Mouse (Mus musculus) limb, embryonic 15.5 days (tissue): Measurements from ENCODE around the gene Syt10. TPM values are rescaled to one million over a fixed set of nuclear protein-coding genes. Genes with fewer than 3 reads are reported as not detected.
"Not testable (repeated sequence)": the region's sequence is repeated elsewhere in the genome, so short reads cannot be mapped to it uniquely, and the experiment has no call there.

Experiments
- ATAC-seq: fragments of 200-750 bp; cut with Nextera tagmentation; 2 replicates; pipeline ENCODE4 v1.8.0; 2017; ENCODE audit warnings: low read depth, moderate TSS enrichment; ENCODE audit not compliant: insufficient number of reproducible peaks, low FRiP score, low TSS enrichment
- H3K27ac ChIP-seq: fragments of 300-500 bp; sonication (generic); 2 replicates; pipeline ENCODE4 v1.5.1; 2015; ENCODE audit warnings: moderate library complexity, mild to moderate bottlenecking, inconsistent platforms
- H3K27me3 ChIP-seq: fragments of 300-500 bp; sonication (generic); 2 replicates; pipeline ENCODE4 v1.6.1; 2015; ENCODE audit warnings: inconsistent platforms
- H3K36me3 ChIP-seq: fragments of 300-500 bp; sonication (generic); 2 replicates; pipeline ENCODE4 v1.6.1; 2015; ENCODE audit warnings: inconsistent platforms
- H3K4me1 ChIP-seq: fragments of 300-500 bp; sonication (generic); 2 replicates; pipeline ENCODE4 v1.6.1; 2015; ENCODE audit warnings: inconsistent platforms
- H3K4me2 ChIP-seq: fragments of 300-500 bp; sonication (generic); 2 replicates; pipeline ENCODE4 v1.6.1; 2015; ENCODE audit warnings: mild to moderate bottlenecking, inconsistent platforms
- H3K4me3 ChIP-seq: fragments of 300-500 bp; sonication (generic); 2 replicates; pipeline ENCODE4 v1.5.1; 2015; ENCODE audit warnings: mild to moderate bottlenecking, inconsistent platforms
- H3K9ac ChIP-seq: fragments of 300-500 bp; sonication (generic); 2 replicates; pipeline ENCODE4 v1.6.1; 2015; ENCODE audit warnings: inconsistent platforms
- H3K9me3 ChIP-seq: fragments of 300-500 bp; sonication (generic); 2 replicates; pipeline ENCODE4 v1.6.1; 2016; ENCODE audit warnings: inconsistent platforms
- WGBS: fragments of 180-500 bp; shearing (Covaris S2); methylation state at CpG from one replicate; pipeline ENCODE4 v1.1.7; 2015; 5-methylcytosine and 5-hydroxymethylcytosine counted together
- microRNA-seq: library from miRNA; unstranded; fragments of <30 nt; microRNA quantifications from one replicate; pipeline ENCODE4, GENCODE M21; 2016
- polyA plus RNA-seq: library from polyadenylated mRNA; unstranded; fragments of >200 nt; fragmentation: Nextera tagmentation; extraction: Ambion mirVana; gene quantifications from 2 replicates; pipeline ENCODE4 v1.2.1, GENCODE M21; 2015

The Syt10 gene
- polyA plus RNA-seq = 0.12 and 0.26 TPM in 2 replicates

DNA sequence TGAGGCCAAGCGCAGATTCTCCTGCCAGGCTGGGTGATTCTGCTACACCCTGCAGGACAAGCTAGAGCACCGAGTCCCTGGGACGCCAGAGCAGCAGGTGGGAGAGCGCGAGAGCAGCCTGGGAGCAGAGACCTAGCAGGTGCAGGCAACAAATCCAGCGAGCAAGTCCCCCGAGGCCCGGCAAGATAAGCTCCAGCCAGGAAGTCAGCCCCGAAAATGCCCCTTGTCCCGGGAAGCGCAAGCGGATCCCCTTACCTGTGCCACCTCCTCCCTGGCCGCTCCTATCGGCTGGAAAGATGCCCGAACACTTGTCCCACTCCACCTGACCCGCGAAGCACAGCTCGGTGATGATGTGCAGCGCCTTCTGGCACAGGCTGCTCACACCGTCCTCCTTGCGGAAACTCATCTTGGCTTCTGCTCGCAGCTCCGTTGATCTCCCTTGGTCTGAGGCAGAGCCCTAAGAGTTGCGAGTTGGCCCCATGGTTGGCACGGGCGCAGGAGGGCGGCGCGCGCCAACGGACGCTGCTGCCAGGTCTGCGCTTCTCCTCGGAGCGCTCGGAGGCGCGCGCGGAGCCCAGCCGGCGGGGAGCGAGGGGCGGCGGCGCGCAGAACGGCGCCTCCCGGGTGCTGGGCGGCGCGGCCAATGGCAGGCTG lies at the start of gene Syt10:
TSS of gene Syt10 (minus strand) at position 497 of the 654 bp plus-strand sequence.
- WGBS = 2% methylated on average over 53 of the region's 53 CpGs
- no peak for ATAC-seq

GRCm38 (mm10) chr15:89883799-89884198 lies 42.1 kb upstream of the Syt10 start:
- no peak overlapping the region for H3K4me2 ChIP-seq
- no peak overlapping the region for H3K27ac ChIP-seq
- no peaks in the 10 kb centered on the region for H3K9me3 ChIP-seq
- WGBS = 93% methylated on average over 2 of the region's 2 CpGs
- no peak overlapping the region for H3K4me3 ChIP-seq
- no peaks in the 10 kb centered on the region for H3K4me1 ChIP-seq
- no peak overlapping the region for H3K9ac ChIP-seq
- no peaks in the 10 kb centered on the region for H3K36me3 ChIP-seq
- ATAC-seq = no peak
- H3K27me3 ChIP-seq = no peaks in the 10 kb centered on the region

More for the DNA sequence above, at the start of gene Syt10:
- H3K27ac ChIP-seq = no peak within 1 kb of the TSS
- H3K9ac ChIP-seq = no peak within 1 kb of the TSS
- peaks cover 38% of the 10 kb centered on the region for H3K27me3 ChIP-seq
- H3K4me2 ChIP-seq = peak within 1 kb of the TSS; percentile 80
- no peaks in the 10 kb centered on the region for H3K36me3 ChIP-seq
- no peaks in the 10 kb centered on the region for H3K9me3 ChIP-seq
- H3K4me3 ChIP-seq = peak within 1 kb of the TSS; percentile 42
- peaks cover 8% of the 10 kb centered on the region; the same call in 1 of the 2 replicates for H3K4me1 ChIP-seq

GRCm38 (mm10) chr15:89878981-89879380 lies 37.3 kb upstream of the Syt10 start:
- Histone ChIP-seq H3K27ac (no peak overlapping the region), H3K9me3 (no peaks in the 10 kb centered on the region), H3K9ac (no peak overlapping the region), H3K36me3 (no peaks in the 10 kb centered on the region), H3K4me1 (no peaks in the 10 kb centered on the region), H3K27me3 (no peaks in the 10 kb centered on the region), H3K4me2 (no peak overlapping the region), H3K4me3 (no peak overlapping the region)
- ATAC-seq = no peak
- WGBS = 91% methylated on average over 2 of the region's 2 CpGs

- H3K4me2 ChIP-seq = no peak overlapping the region
- 65% methylated on average over 10 of the region's 10 CpGs for WGBS
- H3K27ac ChIP-seq = no peak overlapping the region
- H3K36me3 ChIP-seq = no peaks in the 10 kb centered on the region
- no peaks in the 10 kb centered on the region for H3K27me3 ChIP-seq
- no peaks in the 10 kb centered on the region for H3K9me3 ChIP-seq
- H3K9ac ChIP-seq = no peak overlapping the region
- no peak overlapping the region for H3K4me3 ChIP-seq
- H3K4me1 ChIP-seq = no peaks in the 10 kb centered on the region
- no peak for ATAC-seq
Observed at GRCm38 (mm10) chr15:89816098-89816497, 25.6 kb downstream of the Syt10 start.

- Histone ChIP-seq H3K4me2 (no peak overlapping the region), H3K27ac (no peak overlapping the region), H3K9ac (no peak overlapping the region), H3K4me3 (no peak overlapping the region), H3K4me1 (no peaks in the 10 kb centered on the region), H3K27me3 (no peaks in the 10 kb centered on the region), H3K36me3 (no peaks in the 10 kb centered on the region), H3K9me3 (no peaks in the 10 kb centered on the region)
- ATAC-seq = no peak
- WGBS = 83% methylated on average over 3 of the region's 3 CpGs
Observed at GRCm38 (mm10) chr15:89804478-89804877, 37.2 kb downstream of the Syt10 start.

DNA sequence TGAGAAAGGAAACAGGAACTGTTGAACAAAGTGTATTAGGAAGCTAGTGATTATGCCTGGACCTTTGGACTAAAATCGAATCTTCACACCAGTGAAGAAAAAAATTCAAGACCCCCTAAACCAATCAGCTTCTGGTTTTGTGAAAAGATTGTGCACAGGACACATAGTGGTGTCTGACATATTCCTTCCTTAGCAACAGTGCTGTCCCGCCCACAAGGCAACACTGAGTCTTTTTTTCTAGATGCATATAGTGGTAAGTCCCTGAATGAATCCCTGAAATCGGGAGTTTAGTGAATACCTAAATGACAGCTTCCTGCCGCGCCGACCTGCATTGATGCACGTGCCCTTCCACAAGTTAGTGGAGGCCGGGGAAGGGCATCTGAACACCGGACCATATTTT lies 61.7 kb downstream of the Syt10 start:
- 74% methylated on average over 9 of the region's 9 CpGs for WGBS

DNA sequence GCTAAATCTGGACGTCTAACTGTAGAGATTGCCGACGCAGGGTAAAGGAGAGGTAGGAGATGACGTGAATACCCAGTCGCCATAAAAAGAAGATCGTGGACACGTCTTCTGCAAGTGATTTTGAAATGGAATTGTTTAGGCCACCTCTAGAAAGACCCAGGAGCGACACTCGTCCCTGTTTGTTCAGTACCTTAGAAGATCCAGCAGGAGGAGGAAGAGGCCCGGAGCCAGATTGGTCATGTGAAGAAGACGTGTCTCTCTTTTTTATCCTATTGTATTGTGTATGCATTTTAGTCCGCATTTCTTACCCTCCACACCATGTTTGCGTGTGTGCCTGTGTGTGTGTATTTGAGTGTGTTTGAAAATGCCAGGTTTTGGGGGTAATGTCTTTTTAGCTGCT lies 75.6 kb downstream of the Syt10 start:
- not testable (repeated sequence) for H3K27me3 ChIP-seq, H3K4me1 ChIP-seq, H3K27ac ChIP-seq, H3K4me3 ChIP-seq, H3K36me3 ChIP-seq, ATAC-seq, H3K9ac ChIP-seq, H3K4me2 ChIP-seq, H3K9me3 ChIP-seq
- WGBS = 87% methylated on average over 13 of the region's 13 CpGs

More for the DNA sequence above, 61.7 kb downstream of the Syt10 start:
- no peaks in the 10 kb centered on the region for H3K4me1 ChIP-seq
- H3K27me3 ChIP-seq = no peaks in the 10 kb centered on the region
- H3K27ac ChIP-seq = no peak overlapping the region
- H3K9me3 ChIP-seq = no peaks in the 10 kb centered on the region
- H3K9ac ChIP-seq = no peak overlapping the region
- no peak overlapping the region for H3K4me2 ChIP-seq
- ATAC-seq = no peak
- H3K36me3 ChIP-seq = no peaks in the 10 kb centered on the region
- no peak overlapping the region for H3K4me3 ChIP-seq

DNA sequence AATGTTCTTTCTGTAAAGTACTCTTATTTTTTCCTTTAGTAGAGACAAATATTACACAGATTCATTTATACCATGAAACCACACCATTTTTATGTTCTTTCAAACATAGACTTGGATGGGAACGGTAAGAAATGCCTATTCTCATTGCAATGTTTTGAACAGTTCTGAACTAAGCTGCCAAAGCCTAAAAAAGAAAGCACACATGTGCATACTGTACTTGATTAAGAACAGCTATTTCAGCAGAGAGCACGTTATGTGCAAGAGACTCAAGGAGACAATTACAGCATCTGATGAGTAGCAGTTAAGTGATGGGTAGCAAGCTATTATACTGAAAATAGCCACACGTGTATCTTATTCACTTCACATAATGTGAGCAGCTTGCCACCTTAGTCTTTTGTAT lies 108.0 kb downstream of the Syt10 start:
- no peaks in the 10 kb centered on the region for H3K36me3 ChIP-seq
- no peak overlapping the region for H3K27ac ChIP-seq
- ATAC-seq = no peak
- H3K4me3 ChIP-seq = no peak overlapping the region
- no peaks in the 10 kb centered on the region for H3K4me1 ChIP-seq
- H3K4me2 ChIP-seq = no peak overlapping the region
- WGBS = 65% methylated on average over 3 of the region's 3 CpGs
- no peaks in the 10 kb centered on the region for H3K27me3 ChIP-seq
- no peaks in the 10 kb centered on the region for H3K9me3 ChIP-seq
- no peak overlapping the region for H3K9ac ChIP-seq

Small RNAs within 50 kb of the gene (microRNA-seq; reads per million reads assigned to microRNA genes)
- not detected for gene Gm24643

Other genes starting within 250 kb of the Syt10 start
- gene Rabl2, start 249.9 kb downstream of the Syt10 start, polyA plus RNA-seq = 38.0 and 38.4 TPM in 2 replicates